Mouse (Mus musculus) adrenal gland, postnatal 4 days (tissue): ENCODE results near the gene Sugp2. TPM values are rescaled to one million over a fixed set of nuclear protein-coding genes. Genes with fewer than 3 reads are reported as not detected.
"Not testable (repeated sequence)": the region's sequence is repeated elsewhere in the genome, so short reads cannot be mapped to it uniquely, and the experiment has no call there.

Source experiments
- DNase-seq, 2 experiments: peaks; one replicate each; pipeline ENCODE4 v3.0.0; 2021 to 2022; ENCODE audit warnings: low spot score in 2 of 2, mixed read lengths in 2 of 2
- long read RNA-seq, 2 experiments: library from polyadenylated mRNA; stranded (forward); transcript quantifications; one replicate each; pipeline ENCODE4 v2.0.0; 2021
- total RNA-seq, 2 experiments: library from RNA; stranded (reverse); gene quantifications; 2 replicates each; pipeline ENCODE4 v1.2.3; 2021

Gene Sugp2
- total RNA-seq, result 10 to 100 TPM; 54.9 to 62.1 TPM
- long read RNA-seq, experiment 1, full-length matches to known transcripts, result 2 of 13 reads
- long read RNA-seq, experiment 1, partial matches to known transcripts, result 0 of 13 reads
- long read RNA-seq, experiment 1, other reads (novel, unspliced or antisense), result 11 of 13 reads
- long read RNA-seq, experiment 2, full-length matches to known transcripts, result 13 of 41 reads
- long read RNA-seq, experiment 2, partial matches to known transcripts, result 18 of 41 reads
- long read RNA-seq, experiment 2, other reads (novel, unspliced or antisense), result 10 of 41 reads

GRCm38 (mm10) chr8:70234080-70234780 lies at the start of gene Sugp2, which contains the start of gene Armc6:
TSS of gene Sugp2 (plus strand) at chr8:70234226.
TSS of gene Armc6 (minus strand) at chr8:70234466.
- DNase-seq, result peak; percentile 75 to 90

DNA sequence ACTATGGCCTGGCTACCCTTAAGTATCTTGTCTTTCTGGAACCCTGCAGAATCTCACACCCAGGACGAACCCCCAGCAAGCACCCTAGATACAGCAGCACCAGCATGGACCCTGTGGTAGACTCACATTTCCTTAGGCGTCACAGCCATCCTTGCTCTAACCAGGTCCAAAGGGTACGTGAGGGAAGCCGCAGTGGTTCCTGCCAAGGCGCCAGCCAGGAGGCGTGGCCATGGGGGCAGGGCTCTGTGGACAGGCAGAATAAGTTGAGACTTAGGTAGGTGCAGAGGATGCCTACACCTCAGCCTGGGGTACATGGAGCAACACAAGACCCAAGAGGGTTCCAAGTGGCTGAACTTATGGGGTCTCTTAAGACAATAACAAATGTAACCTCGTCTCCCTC lies 45.3 kb upstream of the Sugp2 start:
- no peak for DNase-seq

DNA sequence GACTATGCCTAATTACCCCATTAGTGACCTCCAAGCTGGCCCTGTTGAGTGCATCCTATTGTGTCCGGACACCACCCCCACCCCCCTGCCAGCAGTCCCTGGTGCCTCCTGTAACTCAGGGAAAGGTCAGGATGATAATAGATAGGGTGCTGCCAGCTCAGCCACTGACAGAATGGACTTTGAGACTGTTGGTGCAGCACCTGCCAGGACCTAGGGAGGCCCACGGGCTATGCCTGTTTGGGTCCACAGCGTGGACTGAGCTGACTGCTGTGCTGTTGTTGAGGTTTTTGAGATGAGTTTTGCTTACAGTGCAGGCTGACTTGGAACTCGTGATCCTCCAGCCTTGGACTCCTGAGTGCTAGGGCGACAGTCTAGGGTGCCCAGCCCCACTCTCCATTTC lies 40.8 kb upstream of the Sugp2 start:
- DNase-seq, result no peak

GRCm38 (mm10) chr8:70194191-70194590 lies 39.8 kb upstream of the Sugp2 start:
- DNase-seq, result no peak

- DNase-seq, result no peak
These were observed 38.3 kb upstream of the Sugp2 start for GRCm38 (mm10) chr8:70195762-70196161.

- DNase-seq, result no peak
These were observed 36.4 kb upstream of the Sugp2 start for GRCm38 (mm10) chr8:70197603-70198002.

DNA sequence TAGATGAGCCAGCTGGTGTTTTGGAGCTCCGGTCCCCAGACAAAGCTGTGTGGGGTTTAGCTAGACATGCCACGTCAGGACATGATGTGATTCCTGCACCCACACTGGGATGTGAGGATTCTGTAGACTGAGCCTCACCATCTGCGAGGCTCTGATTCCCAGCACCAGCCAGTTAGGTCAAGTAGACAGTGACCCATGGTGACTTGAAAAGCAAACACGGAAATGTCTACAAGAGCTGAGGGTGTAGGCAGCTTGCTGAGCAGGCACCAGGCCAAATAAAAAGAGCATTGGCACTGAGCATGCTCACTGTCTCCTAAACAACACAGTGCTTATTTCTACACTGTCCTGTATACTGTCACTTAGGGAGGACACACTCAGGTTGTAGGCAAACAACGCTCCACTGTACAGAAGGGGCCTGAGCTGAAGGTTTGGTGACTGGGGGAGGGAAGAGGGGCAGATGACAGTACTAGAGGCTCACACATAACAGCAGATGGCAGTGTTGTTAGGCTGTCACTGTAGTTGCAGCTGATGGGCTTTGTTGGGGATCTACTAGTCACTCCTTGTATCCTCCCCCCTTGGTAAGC lies 33.8 kb upstream of the Sugp2 start:
- no peak for DNase-seq

DNA sequence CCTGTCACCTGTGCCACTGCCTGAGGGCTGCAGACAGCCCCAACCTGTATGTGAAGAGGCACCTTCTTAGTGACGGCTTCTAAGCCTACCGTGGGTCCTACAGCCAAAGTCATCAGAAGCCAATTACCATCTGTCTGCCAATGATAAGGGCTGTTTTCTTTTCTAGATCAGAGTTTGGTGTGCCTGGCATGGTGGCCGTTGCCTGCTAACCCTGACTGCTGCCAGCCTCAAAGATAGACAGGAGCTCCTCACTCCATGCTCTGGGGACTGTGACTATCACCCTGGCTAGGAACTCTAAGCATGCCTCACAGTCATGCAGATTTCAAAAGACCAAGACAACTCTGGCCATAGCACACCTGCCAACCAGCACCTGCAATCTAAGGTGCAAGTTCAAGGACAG lies 32.6 kb upstream of the Sugp2 start:
- no peak for DNase-seq

DNA sequence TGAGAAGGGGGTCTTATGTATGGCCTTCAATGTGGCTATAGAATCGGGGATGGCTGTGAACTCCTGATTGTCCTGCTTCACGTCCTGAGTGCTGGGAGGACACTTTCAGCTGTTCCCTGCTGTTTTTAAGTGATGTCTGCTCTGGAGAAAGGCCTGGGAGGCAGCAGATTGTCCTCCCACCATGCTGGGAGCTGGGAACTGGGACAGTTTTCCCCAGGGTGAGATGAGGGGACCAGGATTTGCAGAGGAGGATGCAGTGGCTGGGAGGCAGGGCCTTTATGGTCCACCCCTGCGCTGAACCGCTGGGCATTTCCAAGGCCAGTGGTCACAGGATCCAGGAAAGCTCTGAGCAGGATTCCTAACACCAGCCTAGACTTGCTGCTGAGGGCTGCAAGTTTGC lies 31.0 kb upstream of the Sugp2 start:
- DNase-seq, result no peak

GRCm38 (mm10) chr8:70204757-70205156 lies 29.3 kb upstream of the Sugp2 start:
- no peak for DNase-seq

- no peak for DNase-seq
These were observed 25.9 kb upstream of the Sugp2 start for GRCm38 (mm10) chr8:70208130-70208529.

DNA sequence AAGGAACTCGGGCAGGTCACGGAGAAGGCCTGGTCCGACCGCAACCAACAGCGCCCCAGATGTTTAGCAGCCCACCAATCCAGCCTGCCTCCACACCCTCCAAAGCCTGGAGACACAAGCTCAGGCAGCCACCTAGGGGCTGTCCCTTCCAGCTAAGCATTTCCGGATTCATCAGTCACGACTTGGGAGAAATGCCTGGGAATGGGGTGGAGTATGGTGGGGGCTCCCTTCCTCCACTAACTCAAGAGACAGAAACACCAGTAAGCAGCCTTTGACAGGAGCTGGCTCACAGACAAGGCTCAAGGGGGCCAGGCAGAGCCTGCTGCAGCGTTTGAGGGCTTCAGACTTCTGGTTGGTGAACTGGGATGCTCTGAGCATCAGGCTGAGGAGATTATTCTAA lies 23.5 kb upstream of the Sugp2 start:
- DNase-seq, result no peak

GRCm38 (mm10) chr8:70211275-70211674 lies 22.8 kb upstream of the Sugp2 start:
- DNase-seq, result no peak

GRCm38 (mm10) chr8:70211726-70212111 lies 22.3 kb upstream of the Sugp2 start:
- no peak for DNase-seq

DNA sequence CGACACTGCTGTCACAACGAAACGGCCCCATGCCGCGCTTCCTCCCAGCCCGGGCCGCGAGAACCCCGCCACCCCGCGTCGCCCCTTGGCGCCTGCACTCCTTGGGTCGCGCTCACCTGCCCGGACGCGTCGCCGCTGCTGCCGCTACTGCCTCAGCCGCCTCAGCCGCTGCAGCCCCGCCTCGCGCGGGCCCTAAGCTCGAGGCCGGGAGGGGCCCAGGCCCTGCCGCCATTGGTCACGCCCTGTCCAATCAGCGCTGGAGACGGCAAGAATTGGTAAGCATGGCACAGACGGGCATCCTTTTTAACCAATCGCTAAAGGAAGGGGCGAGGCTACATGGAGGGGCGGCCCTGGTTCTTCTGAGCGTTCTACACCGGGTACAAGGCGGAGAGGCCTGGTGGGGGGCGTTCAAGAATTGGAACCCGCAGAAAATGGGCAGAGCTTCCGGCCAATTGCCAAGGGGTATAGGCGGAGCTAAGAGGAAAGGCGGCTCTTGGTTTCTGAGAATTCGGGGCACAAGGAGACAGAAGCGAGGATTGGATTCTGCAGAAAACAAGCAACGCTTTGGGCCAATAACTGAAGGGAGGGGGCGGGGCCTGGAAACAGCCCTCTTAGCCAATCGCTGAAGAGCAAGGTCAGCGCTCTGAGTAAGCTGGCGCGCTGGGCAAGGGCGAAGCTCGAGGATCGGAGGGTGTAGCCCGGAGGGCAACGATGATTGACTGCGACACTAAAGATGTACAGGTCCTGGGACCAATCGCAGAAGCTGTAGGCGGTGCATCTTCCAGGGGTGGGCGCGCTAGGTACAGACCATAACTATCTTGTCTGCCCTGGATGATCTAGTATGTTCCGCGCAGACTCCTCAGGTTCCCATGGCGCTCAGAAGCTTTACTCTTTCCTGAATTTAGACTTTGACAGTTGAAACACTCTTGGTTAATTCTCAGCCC lies 21.6 kb upstream of the Sugp2 start, which contains the start of gene Slc25a42:
Gene Slc25a42 (minus strand): TSS at position 194 of the 944 bp plus-strand sequence.
- peak; percentile 80 to 94 for DNase-seq

DNA sequence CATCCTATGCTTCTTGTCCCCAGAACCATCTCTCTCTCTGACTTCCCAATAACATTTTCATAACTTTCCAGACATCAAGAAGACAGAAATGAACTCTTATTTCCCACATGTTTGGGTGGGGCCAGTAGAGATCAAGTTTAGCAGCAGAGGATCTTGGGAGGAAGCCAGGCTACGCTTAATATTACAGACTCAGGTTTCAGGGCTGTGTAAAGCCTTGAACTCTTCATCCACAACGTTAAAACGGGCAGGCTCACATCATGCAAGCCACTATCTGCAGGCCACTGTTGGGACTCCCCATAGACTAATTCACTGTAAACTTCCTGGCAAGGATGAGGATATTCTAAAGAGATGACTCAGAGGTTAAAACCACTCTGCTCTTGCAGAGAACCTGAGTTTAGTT lies 19.6 kb upstream of the Sugp2 start:
- DNase-seq, result no peak

GRCm38 (mm10) chr8:70215092-70215491 lies 18.9 kb upstream of the Sugp2 start:
- DNase-seq, result no peak

DNA sequence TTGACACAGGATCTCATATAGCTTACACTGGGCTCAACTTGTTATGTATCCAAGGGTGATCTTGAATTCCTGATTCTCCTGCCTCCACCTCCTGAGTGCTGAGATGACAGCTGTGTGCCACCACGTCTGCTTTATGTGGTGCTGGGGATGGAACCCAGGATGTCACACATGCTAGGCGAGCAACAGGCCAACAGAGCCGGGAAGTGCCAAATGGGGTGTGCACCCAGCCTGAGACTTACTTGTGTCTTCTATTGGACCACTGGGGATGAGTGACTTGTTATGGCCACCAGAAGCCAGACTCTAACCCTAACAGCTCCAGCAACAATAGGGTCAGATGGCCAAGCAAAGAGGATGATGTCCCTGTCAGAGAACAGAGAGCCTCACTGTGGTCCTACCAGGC lies 17.9 kb upstream of the Sugp2 start:
- DNase-seq, result not testable (repeated sequence)

GRCm38 (mm10) chr8:70216566-70216965 lies 17.5 kb upstream of the Sugp2 start:
- no peak for DNase-seq

- no peak for DNase-seq
These were observed 16.6 kb upstream of the Sugp2 start for GRCm38 (mm10) chr8:70217441-70217840.

GRCm38 (mm10) chr8:70219107-70219684 lies 14.8 kb upstream of the Sugp2 start:
- DNase-seq, result no peak
